Mouse (Mus musculus) heart, embryonic 16.5 days (tissue): ENCODE data around the gene Slc22a1. TPM values are rescaled to one million over a fixed set of nuclear protein-coding genes. Genes with fewer than 3 reads are reported as not detected.

ENCODE experiments used
- ATAC-seq: fragments of 200-750 bp; cut with Nextera tagmentation; replicated peaks from 2 replicates; pipeline ENCODE4 v1.8.0; 2017; ENCODE audit warnings: moderate number of reproducible peaks; ENCODE audit not compliant: insufficient read depth, low FRiP score; ENCODE audit errors: extremely low read depth
- H3K27ac ChIP-seq: fragments of 300-500 bp; sonication (generic); 2 replicates; pipeline ENCODE4 v1.5.1; 2014; ENCODE audit warnings: mild to moderate bottlenecking, low read length, control low read depth, moderate library complexity
- H3K27me3 ChIP-seq: fragments of 300-500 bp; sonication (generic); 2 replicates; pipeline ENCODE4 v1.6.1; 2014; ENCODE audit warnings: low read length, mixed read lengths; ENCODE audit not compliant: control insufficient read depth, insufficient read depth
- H3K36me3 ChIP-seq: fragments of 300-500 bp; sonication (generic); 2 replicates; pipeline ENCODE4 v1.6.1; 2014; ENCODE audit not compliant: control insufficient read depth, insufficient read depth
- H3K4me1 ChIP-seq: fragments of 300-500 bp; sonication (generic); 2 replicates; pipeline ENCODE4 v1.6.1; 2014; ENCODE audit warnings: low read length, mixed read lengths; ENCODE audit not compliant: control insufficient read depth, insufficient read depth
- H3K4me2 ChIP-seq: fragments of 300-500 bp; sonication (generic); 2 replicates; pipeline ENCODE4 v1.6.1; 2014; ENCODE audit warnings: low read depth, mild to moderate bottlenecking, control low read depth, low read length
- H3K4me3 ChIP-seq: fragments of 300-500 bp; sonication (generic); 2 replicates; pipeline ENCODE4 v1.5.1; 2014; ENCODE audit warnings: mild to moderate bottlenecking, control low read depth, low read length
- H3K9ac ChIP-seq: fragments of 300-500 bp; sonication (generic); 2 replicates; pipeline ENCODE4 v1.6.1; 2014; ENCODE audit warnings: low read length, control low read depth
- H3K9me3 ChIP-seq: fragments of 300-500 bp; sonication (generic); replicated peaks from 2 replicates; pipeline ENCODE4 v1.6.1; 2016; ENCODE audit warnings: low read length; ENCODE audit not compliant: control insufficient read depth
- WGBS: fragments of 180-500 bp; shearing (Covaris S2); extraction: QIAGEN DNeasy Blood & Tissue Kit; methylation state at CpG from one replicate; pipeline ENCODE4 v1.1.7; 2014; 5-methylcytosine and 5-hydroxymethylcytosine counted together
- polyA plus RNA-seq: library from polyadenylated mRNA; unstranded; fragments of >200 nt; fragmentation: Nextera tagmentation; extraction: Ambion mirVana; gene quantifications from 2 replicates; pipeline ENCODE4 v1.2.1, GENCODE M21; 2015

Slc22a1 gene
- polyA plus RNA-seq, 1 experiment from 2014 or later: 37.6 TPM

DNA sequence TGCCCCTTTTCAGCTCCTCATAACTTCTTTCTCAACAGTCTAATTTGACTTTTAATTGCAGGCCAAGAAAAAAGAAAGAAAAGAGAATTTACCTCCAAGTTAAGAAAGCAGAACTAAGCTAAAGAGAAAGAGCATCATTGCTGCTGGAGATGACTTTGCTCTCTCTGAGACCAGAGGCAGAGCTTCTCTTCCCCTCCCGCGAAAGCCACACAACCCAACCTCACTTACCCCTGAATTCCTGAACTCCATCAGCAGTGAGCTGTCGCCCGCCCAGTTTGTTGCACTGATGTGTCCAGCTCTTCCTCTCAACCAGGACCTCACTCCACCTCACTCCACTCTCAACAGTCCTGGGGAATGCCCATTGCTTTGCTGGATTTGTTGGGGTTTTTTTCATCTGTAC is 47.6 kb downstream of the Slc22a1 start:
- H3K4me2 ChIP-seq: no peak overlapping the region
- WGBS: 67% methylated on average over 4 of the region's 4 CpGs
- peaks cover 10% of the 10 kb centered on the region for H3K4me1 ChIP-seq
- H3K9ac ChIP-seq: no peak overlapping the region
- no peak overlapping the region for H3K4me3 ChIP-seq
- no peaks in the 10 kb centered on the region for H3K27me3 ChIP-seq
- no peak for ATAC-seq
- H3K36me3 ChIP-seq: no peaks in the 10 kb centered on the region
- H3K9me3 ChIP-seq: peaks cover 15% of the 10 kb centered on the region
- no peak overlapping the region for H3K27ac ChIP-seq

DNA sequence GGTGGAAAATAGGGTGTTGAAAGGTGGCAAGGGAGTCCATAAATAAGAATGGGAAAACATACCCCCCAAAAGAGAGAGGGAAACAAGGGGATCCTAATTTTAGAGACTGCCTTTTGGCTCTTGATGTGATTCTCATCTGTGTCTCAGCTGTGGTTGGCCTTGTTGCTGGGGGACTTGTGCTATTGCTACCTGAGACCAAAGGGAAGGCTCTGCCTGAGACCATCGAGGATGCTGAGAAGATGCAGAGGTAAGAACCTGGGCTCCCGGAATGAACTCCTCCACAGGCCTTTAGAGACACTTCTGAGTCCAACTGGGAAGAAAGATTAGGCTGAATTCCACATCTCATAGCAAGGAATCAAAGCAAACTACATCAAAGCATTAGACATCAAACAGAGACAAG is 56.0 kb downstream of the Slc22a1 start:
- H3K27me3 ChIP-seq: 0 out of 2 replicates have a peak, but pooled peaks cover 2% of the 10 kb centered on the region
- no peaks in the 10 kb centered on the region for H3K36me3 ChIP-seq
- ATAC-seq: no peak
- H3K27ac ChIP-seq: no peak overlapping the region
- H3K4me3 ChIP-seq: no peak overlapping the region
- WGBS: 76% methylated on average over 2 of the region's 2 CpGs
- peaks cover 3% of the 10 kb centered on the region for H3K9me3 ChIP-seq
- no peak overlapping the region for H3K4me2 ChIP-seq
- no peaks in the 10 kb centered on the region for H3K4me1 ChIP-seq
- no peak overlapping the region for H3K9ac ChIP-seq

DNA sequence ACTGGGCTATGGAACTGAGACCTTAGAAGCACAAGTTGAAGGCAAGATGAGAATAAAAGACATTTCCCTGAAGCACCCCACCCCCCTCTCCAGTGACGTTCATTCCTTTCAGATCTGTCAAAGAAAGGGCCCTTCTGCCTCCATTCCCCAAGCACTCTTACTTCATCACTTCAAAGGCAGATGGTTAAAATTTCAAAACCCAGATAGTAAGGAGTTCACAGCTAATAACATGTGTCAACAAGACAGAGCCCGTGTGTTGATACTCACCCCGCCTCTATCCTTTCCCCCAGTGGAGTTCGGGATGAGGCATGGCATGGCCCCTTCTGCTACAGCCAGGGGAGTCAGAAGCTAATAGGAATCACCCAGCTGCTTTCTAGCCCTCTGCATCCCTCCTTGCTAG is 60.2 kb downstream of the Slc22a1 start:
- no peak for ATAC-seq
- H3K4me3 ChIP-seq: no peak overlapping the region
- H3K4me2 ChIP-seq: no peak overlapping the region
- H3K27me3 ChIP-seq: no peaks in the 10 kb centered on the region
- no peaks in the 10 kb centered on the region for H3K4me1 ChIP-seq
- H3K27ac ChIP-seq: no peak overlapping the region
- no peak overlapping the region for H3K9ac ChIP-seq
- H3K36me3 ChIP-seq: no peaks in the 10 kb centered on the region
- 38% methylated on average over 4 of the region's 4 CpGs for WGBS
- no peaks in the 10 kb centered on the region for H3K9me3 ChIP-seq

DNA sequence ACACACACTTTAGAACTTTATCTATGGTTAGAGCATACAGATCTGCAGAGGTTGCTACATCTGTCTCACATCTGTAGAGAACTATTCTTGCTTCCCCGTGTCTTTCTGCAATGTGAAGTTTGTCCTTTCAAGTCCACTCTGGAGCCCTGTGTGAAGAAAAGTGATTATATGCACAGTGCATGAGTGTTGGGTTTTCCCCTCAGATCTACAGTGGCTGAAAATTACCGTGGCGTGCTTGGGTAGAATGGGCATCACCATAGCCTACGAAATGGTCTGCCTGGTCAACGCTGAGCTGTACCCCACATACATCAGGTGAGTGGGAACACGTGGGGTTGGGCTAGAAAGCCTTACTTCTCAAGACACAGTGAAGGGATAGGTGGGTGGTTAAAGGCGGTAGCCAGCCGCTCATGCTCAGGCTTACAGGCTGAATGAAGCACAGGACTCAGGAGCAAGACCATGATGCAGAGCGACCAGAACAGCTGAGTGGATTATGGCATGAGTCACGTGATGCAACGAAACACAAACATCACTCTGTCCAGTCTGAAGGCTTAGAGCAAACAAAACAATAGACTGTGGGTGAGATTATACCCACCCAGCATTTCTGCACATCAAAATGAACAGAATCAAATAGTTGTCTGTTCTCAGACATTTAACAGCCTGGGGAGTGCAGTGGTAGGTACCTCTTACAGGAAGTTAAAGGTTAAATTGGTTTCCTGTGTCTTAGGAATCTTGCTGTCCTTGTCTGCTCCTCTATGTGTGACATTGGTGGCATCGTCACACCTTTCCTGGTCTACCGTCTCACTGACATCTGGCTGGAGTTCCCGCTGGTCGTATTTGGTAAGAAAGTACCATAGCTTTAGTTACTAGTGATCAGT is 60.9 kb downstream of the Slc22a1 start:
- H3K36me3 ChIP-seq: no peaks in the 10 kb centered on the region
- H3K4me2 ChIP-seq: no peak overlapping the region
- no peak overlapping the region for H3K27ac ChIP-seq
- H3K9me3 ChIP-seq: no peaks in the 10 kb centered on the region
- WGBS: 82% methylated on average over 15 of the region's 15 CpGs
- no peak overlapping the region for H3K4me3 ChIP-seq
- no peaks in the 10 kb centered on the region for H3K4me1 ChIP-seq
- no peak overlapping the region for H3K9ac ChIP-seq
- H3K27me3 ChIP-seq: no peaks in the 10 kb centered on the region
- no peak for ATAC-seq

DNA sequence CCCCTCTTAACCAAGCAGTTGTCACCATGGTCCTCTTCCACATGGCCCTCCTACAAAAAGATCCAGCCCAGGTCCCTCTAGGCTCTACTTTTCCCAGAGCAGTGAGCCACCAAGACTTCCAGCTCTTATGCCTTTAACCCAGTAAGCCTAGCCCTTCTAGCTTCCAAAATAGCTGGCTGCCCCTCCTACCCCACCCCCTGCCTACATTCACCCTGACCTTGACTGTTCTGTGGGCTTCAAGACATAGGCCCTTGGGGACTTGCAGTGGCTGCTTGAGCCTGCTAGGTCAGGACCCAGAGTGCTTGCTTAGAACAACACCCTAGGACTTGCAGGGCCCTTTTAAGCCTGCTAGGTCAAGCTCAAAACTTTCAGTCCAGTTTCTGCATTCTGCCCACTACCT is 68.4 kb downstream of the Slc22a1 start:
- Histone ChIP-seq H3K4me2 (no peak overlapping the region), H3K4me1 (peaks cover 5% of the 10 kb centered on the region), H3K9ac (no peak overlapping the region), H3K9me3 (no peaks in the 10 kb centered on the region), H3K27me3 (no peaks in the 10 kb centered on the region), H3K4me3 (no peak overlapping the region), H3K27ac (no peak overlapping the region), H3K36me3 (no peaks in the 10 kb centered on the region)
- no peak for ATAC-seq

DNA sequence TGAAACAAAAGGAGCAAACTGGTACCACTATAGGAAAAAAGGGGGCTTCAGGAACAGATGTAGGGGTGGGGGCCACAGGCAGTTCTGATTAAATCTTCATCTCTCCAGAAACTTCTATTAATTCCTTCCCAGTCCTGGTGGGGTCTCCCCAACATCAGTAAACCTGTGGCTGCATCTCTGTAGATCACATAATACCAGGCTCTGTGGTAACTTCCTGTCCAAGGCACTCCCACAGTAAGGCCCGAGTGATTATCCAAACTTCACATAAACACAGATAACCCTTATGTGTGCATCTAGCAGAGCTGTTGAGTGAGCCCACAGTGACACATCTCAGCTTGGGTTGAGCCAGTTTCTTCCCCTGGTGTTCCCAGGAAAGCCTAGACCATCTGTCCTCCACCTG is 69.0 kb downstream of the Slc22a1 start:
- ATAC-seq: no peak; the same call in 1 of the 2 replicates
- H3K4me3 ChIP-seq: no peak overlapping the region
- WGBS: 21% methylated on average over 1 of the region's 1 CpGs

More for the DNA sequence above, 69.0 kb downstream of the Slc22a1 start:
- Histone ChIP-seq H3K27ac (no peak overlapping the region), H3K36me3 (no peaks in the 10 kb centered on the region), H3K4me1 (peaks cover 5% of the 10 kb centered on the region), H3K9ac (no peak overlapping the region), H3K27me3 (no peaks in the 10 kb centered on the region), H3K4me2 (no peak overlapping the region), H3K9me3 (no peaks in the 10 kb centered on the region)

Other genes starting within 250 kb of the Slc22a1 start
- 1.3 and 2.3 TPM in 2 replicates for gene Slc22a3, start 168.1 kb downstream of the Slc22a1 start, polyA plus RNA-seq
- gene Slc22a2, start 91.7 kb downstream of the Slc22a1 start, polyA plus RNA-seq: not detected in 2 replicates
- 98.0 and 133 TPM in 2 replicates for gene Igf2r, start 93.8 kb upstream of the Slc22a1 start, polyA plus RNA-seq
- gene Mas1, start 192.3 kb upstream of the Slc22a1 start, polyA plus RNA-seq: 0.47 and 0.50 TPM in 2 replicates
- 0.24 TPM in 1 of 2 replicates, not detected in the other for gene Mrgprh, start 200.2 kb upstream of the Slc22a1 start, polyA plus RNA-seq
- 0.47 and 1.2 TPM in 2 replicates for gene Pnldc1, start 234.4 kb upstream of the Slc22a1 start, polyA plus RNA-seq
- gene Tcp1, start 239.9 kb upstream of the Slc22a1 start, polyA plus RNA-seq: 304 and 341 TPM in 2 replicates
- gene Mrpl18, start 240.5 kb upstream of the Slc22a1 start, polyA plus RNA-seq: 191 and 213 TPM in 2 replicates